Mouse (Mus musculus) megakaryocyte-erythroid progenitor cell, adult 5-6 weeks (primary cell): ENCODE data around the gene Kncn. TPM values are rescaled to one million over a fixed set of nuclear protein-coding genes. Genes with fewer than 3 reads are reported as not detected.
A peak's percentile ranks its signal among the peaks of the same experiment; 100 is the strongest.

Experiments
- ATAC-seq: replicated peaks from 2 replicates; pipeline ENCODE4 v1.8.0; 2016; ENCODE audit warnings: mild to moderate bottlenecking, inconsistent platforms; ENCODE audit not compliant: severe bottlenecking, poor library complexity, low FRiP score, low TSS enrichment
- total RNA-seq, 2 experiments: library from RNA; stranded (forward) in 1 of 2; stranded (reverse) in 1 of 2; fragments of 200-1000, 215-1000 nt in 1 of 2; fragments of >200 nt in 1 of 2; fragmentation: Nextera tagmentation in 1 of 2; gene quantifications; 2 replicates each; pipeline ENCODE4 v1.2.3; 2014 to 2017

Kncn gene
- total RNA-seq, 2 experiments from 2014 or later: not detected

DNA sequence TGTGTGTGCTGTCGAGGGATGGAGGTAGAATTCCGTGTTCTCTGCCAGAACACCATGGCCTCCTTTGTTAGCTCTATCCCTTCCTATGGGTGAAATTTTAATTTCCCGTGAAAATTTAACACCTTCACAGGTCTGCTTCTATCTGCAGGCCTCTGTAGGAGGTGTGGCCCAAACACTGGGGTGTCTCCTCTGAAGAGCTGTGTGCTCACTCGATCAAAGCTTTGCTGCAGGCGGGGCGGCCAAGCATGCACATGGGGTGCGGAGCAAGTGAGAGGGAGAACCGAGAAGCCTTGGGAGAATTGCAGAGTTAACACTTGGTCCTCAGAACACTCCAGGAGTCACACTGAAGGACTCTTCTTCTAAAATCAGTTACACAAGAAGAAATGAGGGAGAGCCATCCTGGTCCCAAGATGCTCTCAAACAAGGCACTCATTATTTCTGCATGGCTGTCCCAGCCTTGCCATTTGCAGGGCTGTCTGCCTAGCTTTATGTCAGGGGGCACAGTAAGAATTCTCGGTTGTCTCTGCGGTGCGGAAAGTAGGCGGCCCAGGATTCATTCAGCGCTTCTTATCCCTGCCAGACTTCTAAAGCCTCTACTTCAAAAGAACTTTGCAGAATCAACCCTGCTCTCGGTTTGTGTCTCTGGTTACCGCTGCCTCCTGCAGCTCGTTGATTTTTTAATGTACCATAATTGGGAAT, 14.5 kb upstream of the Kncn start:
- ATAC-seq: no peak

DNA sequence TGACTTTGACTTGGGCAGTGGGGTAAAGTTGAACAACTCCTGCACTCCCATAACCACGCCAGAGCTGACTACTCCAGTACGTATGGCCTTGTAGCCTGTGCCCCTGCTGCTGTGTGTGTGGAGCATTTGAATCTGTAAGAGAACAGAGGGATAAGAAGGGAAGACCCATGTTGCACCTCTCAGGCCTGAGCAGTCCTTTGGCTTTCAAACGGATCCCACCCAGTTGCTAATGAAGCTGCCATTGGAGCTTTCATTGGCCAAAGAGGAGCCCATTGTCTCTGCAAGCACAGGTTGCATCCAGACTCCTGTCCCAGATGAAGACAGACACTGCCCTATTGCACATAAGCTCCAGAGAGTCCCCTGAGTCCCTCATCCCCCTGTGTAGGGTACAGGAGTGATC, 11.0 kb upstream of the Kncn start:
- ATAC-seq: no peak

GRCm38 (mm10) chr4:115878216-115878678, 6.0 kb upstream of the Kncn start:
- no peak for ATAC-seq

- no peak for ATAC-seq
These were observed 5.4 kb upstream of the Kncn start for GRCm38 (mm10) chr4:115878828-115879227.

DNA sequence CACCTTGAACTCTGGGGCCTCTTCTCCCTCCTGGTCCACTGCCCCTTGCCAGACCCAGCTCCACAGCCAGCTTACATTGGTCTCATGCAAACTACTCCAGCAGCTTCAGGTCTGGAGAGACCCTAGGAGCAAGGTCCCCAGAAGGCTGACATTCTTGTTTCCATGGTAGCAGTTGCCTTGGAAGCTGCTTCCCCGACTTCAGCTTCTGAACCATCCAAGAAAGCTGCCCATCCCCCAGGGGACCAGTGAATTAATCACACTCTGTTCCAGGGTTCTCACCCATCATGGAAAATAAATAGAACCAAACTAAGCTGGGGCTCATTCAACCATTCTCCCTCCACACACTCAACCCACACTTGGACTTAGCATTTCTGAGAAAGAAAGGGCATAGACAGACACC, 3.0 kb upstream of the Kncn start:
- ATAC-seq: no peak

DNA sequence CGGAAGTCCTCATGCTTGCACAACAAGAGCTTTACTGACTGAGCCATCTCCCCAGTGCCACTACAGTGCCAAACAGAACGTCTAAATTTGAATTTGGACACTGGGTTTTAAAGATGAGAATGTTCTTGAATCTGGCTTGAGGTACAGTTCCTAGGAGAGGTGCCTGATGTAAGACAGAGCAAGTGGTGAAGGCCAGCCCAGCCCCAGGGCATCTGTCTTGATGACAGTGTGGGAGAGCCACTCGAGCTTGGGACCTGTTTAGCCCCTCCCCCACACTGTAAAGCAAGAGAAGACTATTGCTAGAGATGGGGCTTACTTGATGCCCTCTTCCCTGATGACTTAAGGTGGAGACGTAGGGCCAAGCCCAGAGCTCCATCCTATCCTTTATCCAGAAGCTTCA, 2.0 kb upstream of the Kncn start:
- no peak for ATAC-seq

DNA sequence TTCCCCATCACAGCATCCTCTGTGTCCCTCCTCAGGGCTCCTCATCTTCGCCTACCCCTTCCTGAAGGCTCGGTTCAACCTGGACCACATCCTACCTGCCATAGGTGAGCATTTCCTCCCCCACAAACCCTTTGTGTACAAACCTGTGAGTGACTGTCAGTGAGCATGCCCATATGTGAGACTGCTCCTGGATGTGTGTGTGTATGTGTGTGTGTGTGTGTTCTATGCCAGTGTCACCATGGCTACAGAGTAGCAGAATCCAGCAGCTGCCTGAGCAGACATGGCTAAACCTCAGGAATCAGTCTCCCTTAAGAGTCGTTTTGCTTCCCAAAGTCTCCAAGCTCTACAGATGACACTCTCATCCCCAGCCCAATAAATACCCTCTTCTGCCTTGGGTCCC, 1.6 kb downstream of the Kncn start:
- ATAC-seq: no peak

- ATAC-seq: peak; percentile 49; the same call in 1 of the 2 replicates
These were observed 2.7 kb downstream of the Kncn start for GRCm38 (mm10) chr4:115886875-115887274.

GRCm38 (mm10) chr4:115890066-115890465, 5.9 kb downstream of the Kncn start:
- ATAC-seq: no peak

- no peak for ATAC-seq
These were observed 6.4 kb downstream of the Kncn start, which contains the start of gene 6430628N08Rik for GRCm38 (mm10) chr4:115890553-115890952. 6430628N08Rik (plus strand) TSS chr4:115890665.

GRCm38 (mm10) chr4:115894281-115894680, 10.1 kb downstream of the Kncn start:
- no peak for ATAC-seq

DNA sequence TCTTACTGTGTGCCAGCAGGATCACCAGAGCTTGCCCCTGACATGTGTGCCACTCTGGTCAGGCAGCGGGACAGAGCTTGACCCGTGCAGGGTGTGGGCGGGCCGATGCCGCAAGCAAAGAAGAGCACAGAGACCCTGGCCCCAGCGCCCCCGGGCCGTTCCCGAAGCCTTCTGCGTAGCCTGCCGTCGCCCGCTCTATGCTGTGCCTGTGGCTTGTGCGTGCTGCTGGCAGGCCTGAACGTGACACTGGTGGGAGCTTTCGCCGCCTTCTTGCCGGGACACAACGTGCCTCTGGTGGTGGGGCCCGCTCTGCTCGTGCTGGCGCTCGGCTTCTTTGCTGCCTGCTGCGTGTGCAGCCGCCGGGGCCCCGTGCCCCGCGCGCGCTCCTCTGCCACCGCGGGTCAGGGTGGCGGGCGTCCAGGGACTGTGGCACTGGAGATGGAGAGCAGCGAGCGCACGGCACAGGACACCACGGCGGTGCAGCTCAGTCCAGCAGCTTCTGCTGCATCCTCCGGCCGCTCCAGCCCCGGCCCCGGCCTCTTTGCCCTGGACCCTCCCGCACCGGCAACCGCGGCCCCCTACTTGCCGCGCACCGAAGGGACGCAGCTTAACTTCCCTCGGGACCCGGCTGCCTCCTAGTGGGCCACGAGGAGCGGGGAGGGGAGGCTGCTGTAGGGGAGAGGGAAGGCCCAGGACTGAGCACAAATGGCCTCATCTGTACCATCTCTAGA, 13.9 kb downstream of the Kncn start:
- no peak for ATAC-seq

DNA sequence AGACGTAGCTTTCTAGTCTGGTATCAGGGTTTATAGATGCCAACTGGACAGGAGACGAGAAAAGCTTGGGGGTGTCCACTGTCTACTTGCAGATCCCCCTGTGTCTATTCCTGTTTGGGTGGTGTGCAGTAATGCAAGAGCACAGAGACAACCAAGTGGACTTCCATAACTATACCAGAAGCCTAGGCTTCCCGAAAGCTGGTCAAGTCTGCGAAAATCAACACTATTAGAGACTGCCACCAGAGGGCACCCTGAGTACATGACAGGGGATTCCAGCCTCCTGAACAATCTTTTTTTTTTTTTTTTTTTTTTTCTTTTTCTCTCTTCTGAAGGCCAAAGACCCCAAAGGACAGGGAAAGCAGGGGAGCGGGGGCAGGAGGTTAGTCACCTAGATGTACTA, 18.6 kb downstream of the Kncn start:
- peak; percentile 75 for ATAC-seq

- no peak for ATAC-seq
These were observed 20.2 kb downstream of the Kncn start for GRCm38 (mm10) chr4:115904375-115904774.

- ATAC-seq: no peak
These were observed 21.5 kb downstream of the Kncn start for GRCm38 (mm10) chr4:115905701-115906100.

- ATAC-seq: no peak
These were observed 22.6 kb downstream of the Kncn start for GRCm38 (mm10) chr4:115906791-115907190.

- peak; percentile 60 for ATAC-seq
These were observed 23.8 kb downstream of the Kncn start for GRCm38 (mm10) chr4:115907994-115908393.

DNA sequence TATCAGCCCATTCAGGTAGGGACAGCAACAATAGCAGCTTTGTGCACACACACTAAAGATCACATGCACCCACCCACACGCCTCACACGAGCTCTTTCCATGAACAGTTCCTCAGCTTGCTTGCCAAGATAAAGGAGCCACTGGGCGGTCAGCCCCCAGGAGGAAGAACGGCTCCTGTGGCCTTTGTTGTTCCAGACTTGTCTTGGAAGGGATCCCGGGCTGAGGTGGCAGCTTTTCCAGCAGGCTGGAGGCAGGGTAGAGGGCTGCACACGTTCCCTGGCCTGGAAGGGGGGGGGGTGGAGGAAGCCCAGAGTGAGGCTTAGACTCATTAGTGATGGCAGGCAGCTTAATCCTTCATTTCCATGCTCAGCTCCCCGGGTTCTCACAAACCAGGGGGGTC, 24.4 kb downstream of the Kncn start:
- ATAC-seq: no peak

DNA sequence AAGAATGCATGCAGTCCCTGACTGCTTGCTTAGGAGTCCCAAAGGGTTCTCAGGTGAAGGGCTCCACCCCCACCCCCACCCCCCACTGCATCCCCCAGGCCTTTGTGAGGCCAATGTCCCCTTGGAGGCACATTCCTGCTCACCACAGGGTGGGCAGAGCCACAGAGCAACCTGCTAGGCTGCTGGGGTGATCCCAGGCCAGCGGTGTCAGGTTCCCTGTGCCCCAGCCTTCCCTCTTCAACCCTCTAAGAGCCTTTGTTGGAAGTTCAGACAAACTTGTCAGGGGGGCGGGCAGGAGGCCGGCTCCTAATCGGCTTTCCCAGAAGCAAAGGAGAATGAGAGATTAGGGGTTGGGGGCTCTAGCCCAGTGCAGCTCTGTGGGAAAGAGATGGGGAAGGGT, 27.4 kb downstream of the Kncn start:
- ATAC-seq: no peak

DNA sequence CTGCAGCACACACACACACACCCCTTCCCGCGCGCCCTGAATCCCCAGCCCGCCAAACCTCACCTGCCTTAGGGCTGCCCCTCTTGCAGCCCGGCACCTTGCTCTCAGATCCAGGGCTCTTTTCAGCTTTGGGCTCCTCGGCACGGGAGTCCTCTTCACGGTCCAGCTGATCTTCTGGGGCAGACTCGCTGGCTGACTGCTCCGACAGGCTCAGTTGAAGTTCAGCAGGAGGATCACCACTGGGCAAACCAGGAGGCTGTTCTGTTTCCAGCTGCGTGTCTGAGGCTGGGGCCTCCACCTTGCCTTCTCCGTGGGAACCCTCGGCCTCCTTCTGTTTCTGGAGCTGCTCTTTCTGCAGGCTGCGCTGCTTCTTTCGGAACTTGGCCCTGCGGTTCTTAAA, 35.7 kb downstream of the Kncn start:
- ATAC-seq: no peak

DNA sequence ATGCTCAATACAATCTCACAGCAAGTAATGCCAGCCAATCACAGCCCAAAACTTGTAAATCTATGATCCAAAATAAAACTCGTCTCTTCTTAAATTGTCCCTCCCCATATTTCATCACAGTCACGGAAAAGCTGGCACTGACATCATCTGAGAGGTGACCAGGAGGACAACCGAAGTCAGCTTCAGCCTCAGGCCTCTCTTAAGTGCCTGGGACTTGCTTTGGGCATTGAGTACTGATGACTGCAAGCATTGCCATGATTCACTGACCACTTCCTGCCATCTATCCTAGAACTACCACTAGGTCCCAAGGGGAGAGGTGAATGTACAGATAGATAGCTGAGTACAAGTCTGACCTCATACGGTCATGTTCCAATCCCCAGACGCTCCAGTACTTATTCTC, 38.5 kb downstream of the Kncn start:
- ATAC-seq: no peak
